Mouse (Mus musculus): ENCODE measurements around the gene Trim71. TPM values are rescaled to one million over a fixed set of nuclear protein-coding genes. Genes with fewer than 3 reads are reported as not detected.
"Not testable (repeated sequence)": the region's sequence is repeated elsewhere in the genome, so short reads cannot be mapped to it uniquely, and the experiment has no call there.

The Trim71 gene
- polyA plus RNA-seq, 1 experiment, result not detected

DNA sequence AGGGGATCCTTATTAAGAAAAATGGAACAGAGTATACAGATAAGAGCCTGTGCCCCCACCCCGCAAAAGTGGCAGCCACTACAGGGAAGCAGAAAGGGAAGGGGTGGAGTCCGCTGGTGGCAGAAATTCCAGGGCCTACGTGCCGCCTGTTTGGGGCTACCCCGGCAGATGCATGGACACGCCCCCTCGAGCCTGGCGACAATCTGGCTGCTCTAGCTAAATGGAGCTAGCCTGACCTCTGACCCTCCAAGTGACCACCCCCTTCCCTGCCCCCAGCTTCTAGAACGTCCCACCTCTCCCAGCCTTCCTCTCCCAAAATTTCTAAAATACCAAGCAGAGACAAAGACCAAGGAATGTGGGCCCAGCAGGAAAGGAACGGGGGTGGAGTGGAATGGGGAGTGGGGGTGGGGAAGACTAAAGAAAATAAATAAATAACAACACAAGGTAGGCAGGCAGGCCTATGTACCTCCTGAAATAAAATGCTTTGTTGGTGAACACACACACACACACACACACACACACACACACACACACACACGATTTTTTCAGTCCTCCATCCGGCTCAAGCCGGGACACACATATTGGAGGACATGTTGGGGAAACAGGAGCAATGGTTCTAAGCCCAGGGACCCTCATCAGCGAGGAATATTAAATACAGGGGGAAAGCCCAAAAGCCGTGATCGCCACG lies 36.0 kb downstream of the Trim71 start:
- TF ChIP-seq CTCF (IDR thresholded peaks at IDR 0.05; ENCODE audit: low read depth, low read length) (no peak), POLR2A (IDR thresholded peaks at IDR 0.05; ENCODE audit: borderline replicate concordance, low read depth, low read length) (no peak)
- H3K4me1 ChIP-seq (ENCODE audit: control insufficient read depth, insufficient read depth, low read length), result peaks cover 2% of the 10 kb centered on the region; the same call in 1 of the 2 replicates
- no peak overlapping the region for H3K4me3 ChIP-seq (ENCODE audit: insufficient read depth, low read length)
- no peak overlapping the region for H3K27ac ChIP-seq (ENCODE audit: insufficient read depth, low read depth, low read length)

DNA sequence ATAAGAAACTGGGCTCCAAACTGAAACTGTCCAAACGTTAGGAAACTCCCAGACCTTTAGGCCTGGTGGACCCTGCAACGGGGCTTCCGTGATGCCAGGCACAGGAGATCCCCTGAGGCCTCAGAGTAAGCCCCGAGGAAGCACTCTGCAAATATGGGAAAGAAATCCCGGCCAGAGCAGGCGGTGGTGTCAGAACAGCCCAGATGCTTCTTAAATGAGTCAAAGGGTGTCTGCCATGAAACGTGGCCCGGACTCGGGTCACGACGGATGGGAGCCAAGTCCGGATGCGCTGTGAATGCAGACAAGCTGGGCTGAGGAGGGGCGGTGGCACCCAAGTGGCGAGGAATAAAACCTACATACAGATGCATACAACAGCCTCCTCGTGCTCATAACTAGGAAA lies 37.1 kb downstream of the Trim71 start:
- H3K27ac ChIP-seq (ENCODE audit: insufficient read depth, low read depth, low read length), result no peak overlapping the region
- no peak for TF ChIP-seq CTCF (IDR thresholded peaks at IDR 0.05; ENCODE audit: low read depth, low read length)
- no peak for TF ChIP-seq POLR2A (IDR thresholded peaks at IDR 0.05; ENCODE audit: borderline replicate concordance, low read depth, low read length)
- no peak overlapping the region for H3K4me3 ChIP-seq (ENCODE audit: insufficient read depth, low read length)
- H3K4me1 ChIP-seq (ENCODE audit: control insufficient read depth, insufficient read depth, low read length), result no peaks in the 10 kb centered on the region; the same call in 1 of the 2 replicates

DNA sequence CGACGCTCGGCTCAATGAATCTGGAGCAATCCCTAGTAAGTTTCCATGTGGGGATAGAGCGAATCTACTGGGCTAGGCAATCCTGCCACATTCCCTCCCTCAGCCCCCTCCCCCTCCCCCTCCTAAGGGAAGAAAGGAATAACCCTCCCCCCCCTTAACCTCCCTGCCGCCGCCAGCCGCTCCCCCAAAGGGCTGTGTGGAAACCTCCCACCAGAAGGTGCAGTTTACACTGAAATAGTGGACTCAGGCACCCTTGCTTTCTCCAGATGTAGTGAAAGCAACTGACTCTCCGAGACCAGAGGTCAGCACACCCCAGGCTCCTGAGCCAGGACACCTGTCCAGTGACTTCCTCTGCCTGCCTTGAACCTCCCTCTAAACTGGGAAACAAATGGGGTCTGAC lies 37.6 kb downstream of the Trim71 start:
- no peak for TF ChIP-seq CTCF (IDR thresholded peaks at IDR 0.05; ENCODE audit: low read depth, low read length)
- H3K4me1 ChIP-seq (ENCODE audit: control insufficient read depth, insufficient read depth, low read length), result no peaks in the 10 kb centered on the region; the same call in 1 of the 2 replicates
- H3K27ac ChIP-seq (ENCODE audit: insufficient read depth, low read depth, low read length), result no peak overlapping the region
- H3K4me3 ChIP-seq (ENCODE audit: insufficient read depth, low read length), result no peak overlapping the region

DNA sequence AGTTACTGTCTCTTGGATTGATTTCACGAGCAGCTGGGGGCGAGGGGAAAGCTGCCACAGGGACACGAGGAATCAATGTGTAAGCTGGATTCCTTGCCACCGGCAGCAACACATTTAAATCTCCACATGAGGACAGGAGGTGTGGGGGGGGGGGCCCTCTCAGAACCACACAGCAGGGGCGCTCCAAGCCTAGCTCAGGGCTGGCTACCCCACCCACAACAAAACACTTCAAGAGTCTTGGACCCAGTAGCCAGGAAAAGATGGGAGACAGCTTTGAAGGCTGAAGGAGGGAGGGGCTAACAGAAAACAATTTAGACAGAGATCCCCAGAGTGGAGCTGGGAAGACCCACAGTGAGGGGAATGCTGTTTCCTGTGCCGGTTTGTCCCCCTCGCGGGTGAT lies 38.3 kb downstream of the Trim71 start:
- Histone ChIP-seq H3K27ac (ENCODE audit: insufficient read depth, low read depth, low read length) (no peak overlapping the region), H3K4me1 (ENCODE audit: control insufficient read depth, insufficient read depth, low read length) (no peaks in the 10 kb centered on the region; the same call in 1 of the 2 replicates), H3K4me3 (ENCODE audit: insufficient read depth, low read length) (no peak overlapping the region)
- no peak for TF ChIP-seq CTCF (IDR thresholded peaks at IDR 0.05; ENCODE audit: low read depth, low read length)
- no peak for TF ChIP-seq POLR2A (IDR thresholded peaks at IDR 0.05; ENCODE audit: borderline replicate concordance, low read depth, low read length)

GRCm38 (mm10) chr9:114525073-114525633 lies 39.0 kb downstream of the Trim71 start:
- no peak overlapping the region for H3K4me3 ChIP-seq (ENCODE audit: insufficient read depth, low read length)
- TF ChIP-seq POLR2A (IDR thresholded peaks at IDR 0.05; ENCODE audit: borderline replicate concordance, low read depth, low read length) (no peak), CTCF (IDR thresholded peaks at IDR 0.05; ENCODE audit: low read depth, low read length) (no peak)

GRCm38 (mm10) chr9:114522501-114522900 lies 41.7 kb downstream of the Trim71 start:
- TF ChIP-seq POLR2A (IDR thresholded peaks at IDR 0.05; ENCODE audit: borderline replicate concordance, low read depth, low read length), result no peak
- no peak overlapping the region for H3K27ac ChIP-seq (ENCODE audit: insufficient read depth, low read depth, low read length)

More at GRCm38 (mm10) chr9:114525073-114525633, 39.0 kb downstream of the Trim71 start:
- Histone ChIP-seq H3K4me1 (ENCODE audit: control insufficient read depth, insufficient read depth, low read length) (no peaks in the 10 kb centered on the region; the same call in 1 of the 2 replicates), H3K27ac (ENCODE audit: insufficient read depth, low read depth, low read length) (no peak overlapping the region)

GRCm38 (mm10) chr9:114522041-114522440 lies 42.1 kb downstream of the Trim71 start:
- H3K4me3 ChIP-seq (ENCODE audit: insufficient read depth, low read length), result no peak overlapping the region
- no peak overlapping the region for H3K27ac ChIP-seq (ENCODE audit: insufficient read depth, low read depth, low read length)
- no peak for TF ChIP-seq CTCF (IDR thresholded peaks at IDR 0.05; ENCODE audit: low read depth, low read length)
- TF ChIP-seq POLR2A (IDR thresholded peaks at IDR 0.05; ENCODE audit: borderline replicate concordance, low read depth, low read length), result no peak

More at GRCm38 (mm10) chr9:114522501-114522900, 41.7 kb downstream of the Trim71 start:
- H3K4me1 ChIP-seq (ENCODE audit: control insufficient read depth, insufficient read depth, low read length), result no peaks in the 10 kb centered on the region; the same call in 1 of the 2 replicates
- H3K4me3 ChIP-seq (ENCODE audit: insufficient read depth, low read length), result no peak overlapping the region

GRCm38 (mm10) chr9:114520529-114520928 lies 43.6 kb downstream of the Trim71 start:
- not testable (repeated sequence) for H3K4me3 ChIP-seq (ENCODE audit: insufficient read depth, low read length); H3K27ac ChIP-seq (ENCODE audit: insufficient read depth, low read depth, low read length); H3K4me1 ChIP-seq (ENCODE audit: control insufficient read depth, insufficient read depth, low read length)

More at GRCm38 (mm10) chr9:114522041-114522440, 42.1 kb downstream of the Trim71 start:
- H3K4me1 ChIP-seq (ENCODE audit: control insufficient read depth, insufficient read depth, low read length), result no peaks in the 10 kb centered on the region; the same call in 1 of the 2 replicates

GRCm38 (mm10) chr9:114518812-114519477 lies 45.2 kb downstream of the Trim71 start:
- TF ChIP-seq CTCF (IDR thresholded peaks at IDR 0.05; ENCODE audit: low read depth, low read length) (no peak), POLR2A (IDR thresholded peaks at IDR 0.05; ENCODE audit: borderline replicate concordance, low read depth, low read length) (no peak)

GRCm38 (mm10) chr9:114517924-114518497 lies 46.2 kb downstream of the Trim71 start:
- TF ChIP-seq POLR2A (IDR thresholded peaks at IDR 0.05; ENCODE audit: borderline replicate concordance, low read depth, low read length) (no peak), CTCF (IDR thresholded peaks at IDR 0.05; ENCODE audit: low read depth, low read length) (no peak)
- no peak overlapping the region for H3K27ac ChIP-seq (ENCODE audit: insufficient read depth, low read depth, low read length)
- no peak overlapping the region for H3K4me3 ChIP-seq (ENCODE audit: insufficient read depth, low read length)
- no peaks in the 10 kb centered on the region; the same call in 1 of the 2 replicates for H3K4me1 ChIP-seq (ENCODE audit: control insufficient read depth, insufficient read depth, low read length)

More at GRCm38 (mm10) chr9:114518812-114519477, 45.2 kb downstream of the Trim71 start:
- H3K4me3 ChIP-seq (ENCODE audit: insufficient read depth, low read length), result no peak overlapping the region
- H3K4me1 ChIP-seq (ENCODE audit: control insufficient read depth, insufficient read depth, low read length), result no peaks in the 10 kb centered on the region; the same call in 1 of the 2 replicates
- H3K27ac ChIP-seq (ENCODE audit: insufficient read depth, low read depth, low read length), result no peak overlapping the region

All from bone marrow macrophage, adult 2 months (primary cell).